In the genomic region with DNA sequence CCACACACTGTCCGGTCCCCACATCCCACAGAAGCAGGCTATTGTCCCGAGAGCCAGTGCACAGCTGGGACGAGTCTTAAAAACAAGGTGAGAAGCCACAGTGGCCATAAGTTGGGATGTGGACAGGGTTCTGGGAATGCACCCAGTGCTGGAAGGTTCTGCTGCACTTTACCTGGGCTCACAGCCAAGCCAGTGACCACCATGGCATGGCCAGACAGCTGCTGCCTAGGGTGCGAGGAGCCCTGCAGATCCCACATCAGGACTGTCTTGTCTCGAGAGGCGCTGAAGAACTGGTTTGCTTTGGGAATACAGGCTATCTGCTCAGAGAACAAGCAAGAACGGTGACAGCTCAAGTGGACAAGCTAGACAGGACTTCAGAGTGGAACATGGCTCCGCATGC, we compare ENCODE assay signal across 18 mouse cellular contexts. TPM values are rescaled to one million over a fixed set of nuclear protein-coding genes. Genes with fewer than 3 reads are reported as not detected.
DNase-seq lines count a peak whose midpoint lies in the region; TF ChIP-seq lines count a peak whose summit lies in the region.
"Had no signal": no experiment of that assay in that cellular context is flagged by ENCODE, and none has a peak within 500 bp of the region (broad histone marks: within the 10 kb centered on the region; RNA-seq: fewer than 3 reads in every experiment).

No protein-coding gene starts in this region.

- H3K4me2 ChIP-seq in myocyte (ENCODE audit: low read depth): no peak overlapping the region

- peak; percentile 6 for DNase-seq in adipocyte (ENCODE audit: low spot score)
- DNase-seq in heart, adult 8-10 months (ENCODE audit: low spot score): no peak
- DNase-seq in frontal cortex, postnatal 10 days (ENCODE audit: low spot score in 2 of 2): no peak
- DNase-seq: adrenal gland, adult 2 months; adrenal gland, adult 8-10 months; adrenal gland, postnatal 10 days; adrenal gland, postnatal 14 days; adrenal gland, postnatal 25 days; adrenal gland, postnatal 36 days; B cell, adult 2 months; cerebellum, adult 11 months; cerebellum, adult 11-12 months; cerebellum, adult 18-20 months; cerebellum, adult 2 months had no signal

- H3K27me3 ChIP-seq in myocyte (ENCODE audit: control insufficient read depth, insufficient read depth, insufficient read length): no peaks in the 10 kb centered on the region
- H3K27me3 ChIP-seq: CH12.LX, Patski had no signal

- no peaks in the 10 kb centered on the region for H3K79me2 ChIP-seq in myocyte (ENCODE audit: control insufficient read depth, insufficient read depth)

- no peak for TF ChIP-seq POLR2A in myocyte (IDR thresholded peaks at IDR 0.05; ENCODE audit: insufficient read length, low read depth)

- no peak overlapping the region for H3ac ChIP-seq in myocyte (ENCODE audit: control insufficient read depth, insufficient read length)

- H3K4me3 ChIP-seq in myocyte: no peak overlapping the region

- no peaks in the 10 kb centered on the region for H3K36me3 ChIP-seq in myocyte (ENCODE audit: control insufficient read depth, insufficient read depth)
- H3K36me3 ChIP-seq: G1E had no signal

TF ChIP-seq in myocyte, 11 proteins besides CTCF, POLR2A, EP300 and RAD21:
- no peak for TF ChIP-seq TCF12 (IDR thresholded peaks at IDR 0.05; ENCODE audit: insufficient read depth, poor library complexity, severe bottlenecking)
- TF ChIP-seq MYOG (IDR thresholded peaks at IDR 0.05; ENCODE audit: control insufficient read depth in 1 of 3, insufficient read depth in 1 of 3, insufficient read length in 2 of 3, low read depth in 2 of 3): peak in 2 of 3 experiments; percentile 89 to 93
- TF ChIP-seq CEBPB (IDR thresholded peaks at IDR 0.05; ENCODE audit: insufficient read depth, poor library complexity, severe bottlenecking): no peak
- TF ChIP-seq E2F4 (IDR thresholded peaks at IDR 0.05; ENCODE audit: insufficient read depth): no peak
- TF ChIP-seq TCF3 (IDR thresholded peaks at IDR 0.05; ENCODE audit: insufficient read length, low read depth): peak; percentile 8
- no peak for TF ChIP-seq MAX (IDR thresholded peaks at IDR 0.05; ENCODE audit: low read depth)
- TF ChIP-seq SRF (IDR thresholded peaks at IDR 0.05; ENCODE audit: control insufficient read depth, insufficient read length, low read depth): no peak
- TF ChIP-seq REST (IDR thresholded peaks at IDR 0.05; ENCODE audit: insufficient read depth, insufficient read length): no peak
- no peak for TF ChIP-seq POLR2AphosphoS2 (IDR thresholded peaks at IDR 0.05; ENCODE audit: insufficient read length, low read depth)
- TF ChIP-seq MYOD1 (IDR thresholded peaks at IDR 0.05; ENCODE audit: control insufficient read depth in 1 of 3, insufficient read length in 2 of 3, low read depth in 2 of 3): peak in 2 of 3 experiments; percentile 84 to 89
- no peak for TF ChIP-seq USF1 (IDR thresholded peaks at IDR 0.05; ENCODE audit: low read depth)
TF ChIP-seq in myocyte: peak in this region for 3.

RNA-seq across cellular contexts. Expression of a gene that starts 10.3 kb away (rescaled TPM):
- polyA plus RNA-seq in myocyte (2012; fragmentation: generic; extraction: Trizol): 3.3 TPM
- under 1 TPM; 0.44 to 0.90 (median 0.61) TPM for total RNA-seq in heart, adult 8-10 months (2022)

RNA-seq across cellular contexts. Expression of a gene that starts 19.5 kb away (rescaled TPM):
- polyA plus RNA-seq in myocyte (2012; fragmentation: generic; extraction: Trizol): 1.1 TPM
- under 1 TPM in 2 of 4 experiments, not detected in 2; 0.16 to 0.23 TPM for total RNA-seq in heart, adult 8-10 months (2022)

RNA-seq across cellular contexts. Expression of a gene that starts 25.3 kb away (rescaled TPM):
- not detected for polyA plus RNA-seq in myocyte (2012; fragmentation: generic; extraction: Trizol)
- total RNA-seq in heart, adult 8-10 months (2022): not detected
- total RNA-seq: adrenal gland, postnatal 10 days; adrenal gland, postnatal 14 days; adrenal gland, postnatal 25 days; G1E had no signal
- polyA plus RNA-seq: G1E had no signal

RNA-seq across cellular contexts. Expression of a gene that starts 42.9 kb away (rescaled TPM):
- polyA plus RNA-seq in myocyte (2012; fragmentation: generic; extraction: Trizol): 26.8 TPM
- total RNA-seq in heart, adult 8-10 months (2022): 1 to 10 TPM; 4.7 to 6.9 (median 5.3) TPM

RNA-seq across cellular contexts. Expression of a gene that starts 51.8 kb away (rescaled TPM):
- polyA plus RNA-seq in myocyte (2012; fragmentation: generic; extraction: Trizol): 6.0 TPM
- total RNA-seq in heart, adult 8-10 months (2022): 10 to 100 TPM; 10.0 to 11.8 (median 10.3) TPM
